Mouse (Mus musculus): ENCODE measurements at regions not wholly inside any gene's neighbourhood (a gene's known extent, or its start where the extent isn't known, plus 50 kb on each side); places are given as distances from the start of the nearest gene placed in this dataset.

- DNase-seq, result no peak
Observed at GRCm38 (mm10) chr15:42311166-42311565, 2177.0 kb downstream of the 9330182O14Rik start.

GRCm38 (mm10) chr15:42320349-42320748 lies 2186.2 kb downstream of the 9330182O14Rik start:
- DNase-seq, result no peak

- no peak for DNase-seq
Observed at GRCm38 (mm10) chr15:42322940-42323339, 2188.8 kb downstream of the 9330182O14Rik start.

- no peak for DNase-seq
Observed at GRCm38 (mm10) chr15:42325221-42325620, 2191.1 kb downstream of the 9330182O14Rik start.

DNA sequence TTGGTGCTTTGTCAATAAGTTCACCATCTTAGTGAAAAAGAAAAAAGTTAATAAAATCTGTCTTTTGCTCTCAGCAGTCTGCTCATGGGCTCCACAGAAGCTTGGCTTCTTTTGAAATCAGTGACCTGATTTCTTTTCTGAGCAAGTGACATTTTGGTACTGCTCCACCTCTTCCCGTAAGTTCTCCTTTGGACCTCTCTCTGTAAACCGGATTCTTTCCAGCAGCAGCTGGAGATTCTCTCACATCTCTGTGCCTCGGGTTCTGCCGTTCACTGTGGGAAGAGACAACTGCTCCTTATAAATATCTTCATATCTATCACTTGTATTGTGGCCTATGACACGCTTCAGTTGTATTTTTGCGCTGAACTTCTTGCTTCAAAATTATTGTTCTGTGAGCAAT lies 2194.4 kb downstream of the 9330182O14Rik start:
- no peak for DNase-seq

GRCm38 (mm10) chr15:42329742-42330141 lies 2195.6 kb downstream of the 9330182O14Rik start:
- no peak for DNase-seq

- no peak for DNase-seq
Observed at GRCm38 (mm10) chr15:42333642-42334041, 2199.5 kb downstream of the 9330182O14Rik start.

DNA sequence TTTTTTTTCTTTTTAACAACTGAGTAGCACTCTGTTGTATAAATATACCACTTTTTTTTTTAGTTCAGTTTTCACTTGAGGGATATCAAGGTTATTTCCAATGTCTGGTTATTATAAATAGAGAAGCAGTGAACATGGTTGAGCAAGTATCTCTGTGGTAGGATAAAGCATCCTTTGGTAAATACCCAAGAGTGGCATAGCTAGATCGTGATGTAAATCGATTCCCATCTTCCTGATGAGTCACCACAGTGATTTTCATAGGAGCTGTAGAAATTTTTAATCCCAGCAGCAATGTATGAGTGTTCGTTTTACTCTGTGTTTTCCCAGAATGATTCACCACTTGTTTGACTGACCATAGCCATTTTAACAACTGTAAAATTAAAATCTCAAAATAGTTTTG lies 2212.0 kb downstream of the 9330182O14Rik start:
- no peak for DNase-seq

GRCm38 (mm10) chr15:42361871-42362270 lies 2227.7 kb downstream of the 9330182O14Rik start:
- no peak for DNase-seq

GRCm38 (mm10) chr15:42364979-42365378 lies 2230.8 kb downstream of the 9330182O14Rik start:
- DNase-seq, result no peak

DNA sequence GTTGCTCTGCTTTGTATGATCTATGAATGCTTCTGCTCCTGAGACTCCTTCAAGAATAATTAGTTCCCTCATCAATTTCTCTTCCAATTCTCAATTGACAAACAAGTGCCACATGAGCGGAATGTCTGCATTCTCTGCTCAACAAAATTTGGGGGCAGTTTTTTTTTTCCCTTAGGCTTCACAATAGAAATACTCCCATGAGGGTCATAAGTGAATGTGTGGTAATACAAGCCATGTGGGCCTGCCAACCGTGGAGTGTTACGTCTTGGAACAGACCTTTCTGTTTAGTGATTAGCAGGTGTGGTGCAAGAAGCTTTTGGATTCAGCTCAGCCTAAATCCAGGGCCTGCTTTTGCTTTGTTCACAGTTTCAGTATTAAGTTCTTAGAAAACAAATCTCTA lies 2232.6 kb downstream of the 9330182O14Rik start:
- DNase-seq, result no peak

DNA sequence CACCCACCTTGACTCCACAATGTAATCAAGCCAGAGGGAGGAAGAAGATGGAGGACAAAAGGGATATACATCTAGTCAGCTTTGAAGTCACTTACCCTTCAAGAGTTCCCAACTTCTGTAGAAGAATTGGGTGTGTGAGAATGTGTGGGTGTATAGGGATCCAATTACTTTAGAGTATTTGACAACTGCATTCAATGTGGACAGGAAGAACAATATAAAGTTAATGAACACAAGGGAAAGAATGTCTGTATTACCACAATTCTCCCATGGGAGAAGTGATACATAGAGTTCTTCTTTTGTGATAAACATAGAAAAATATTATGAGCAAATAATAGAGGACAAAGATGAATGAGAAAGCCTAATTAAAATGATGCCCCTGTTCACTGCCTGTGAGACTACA lies 2235.4 kb downstream of the 9330182O14Rik start:
- DNase-seq, result no peak

GRCm38 (mm10) chr15:42370044-42370443 lies 2235.9 kb downstream of the 9330182O14Rik start:
- DNase-seq, result no peak

- peak; percentile 7 for DNase-seq
Observed at GRCm38 (mm10) chr15:42372704-42373286, 2238.6 kb downstream of the 9330182O14Rik start.

Data from kidney, postnatal 10 days (tissue).